Mouse (Mus musculus) MEL (cell line): ENCODE data around the gene Unc13b. TPM values are rescaled to one million over a fixed set of nuclear protein-coding genes. Genes with fewer than 3 reads are reported as not detected.

ENCODE experiments used
- DNase-seq: peaks from one replicate; pipeline ENCODE4 v3.0.0; 2011; ENCODE audit warnings: low read depth, low spot score
- H3K27ac ChIP-seq: 2 replicates; pipeline ENCODE4 v1.5.1; 2012; ENCODE audit warnings: low read depth, mild to moderate bottlenecking, control low read depth, low read length, moderate library complexity; ENCODE audit not compliant: control insufficient read depth
- H3K27me3 ChIP-seq, 2 experiments: fragments of 150-350 bp in 1 of 2; sonication (generic) in 1 of 2; 2 replicates each; pipeline ENCODE4 v1.6.1; 2012; ENCODE audit warnings: low read length in 2 of 2, mild to moderate bottlenecking in 2 of 2, improper control_type of control experiment in 1 of 2, moderate library complexity in 1 of 2; ENCODE audit not compliant: insufficient read depth in 2 of 2, control insufficient read depth in 1 of 2
- H3K36me3 ChIP-seq, 2 experiments: 2 replicates each; pipeline ENCODE4 v1.6.1; 2012 to 2014; ENCODE audit warnings: low read length in 2 of 2, improper control_type of control experiment in 1 of 2, inconsistent platforms in 1 of 2, mild to moderate bottlenecking in 1 of 2; ENCODE audit not compliant: insufficient read depth in 2 of 2, control insufficient read depth in 1 of 2
- H3K4me1 ChIP-seq, 2 experiments: fragments of 150-350 bp in 1 of 2; sonication (generic) in 1 of 2; 2 replicates each; pipeline ENCODE4 v1.6.1; 2012; ENCODE audit warnings: low read length in 2 of 2, improper control_type of control experiment in 1 of 2, mild to moderate bottlenecking in 1 of 2; ENCODE audit not compliant: insufficient read depth in 2 of 2, control insufficient read depth in 1 of 2
- H3K4me3 ChIP-seq, 2 experiments: fragments of 150-350 bp in 1 of 2; sonication (generic) in 1 of 2; 2 replicates each; pipeline ENCODE4 v1.5.1; 2012; ENCODE audit warnings: low read depth in 2 of 2, low read length in 2 of 2, mild to moderate bottlenecking in 2 of 2, moderate library complexity in 2 of 2, control low read depth in 1 of 2, improper control_type of control experiment in 1 of 2; ENCODE audit not compliant: control insufficient read depth in 1 of 2, insufficient read depth in 1 of 2
- H3K79me2 ChIP-seq: 2 replicates; pipeline ENCODE4 v1.6.1; 2012; ENCODE audit warnings: mild to moderate bottlenecking, low read length, moderate library complexity; ENCODE audit not compliant: control insufficient read depth, poor library complexity, insufficient read depth
- H3K9ac ChIP-seq: 2 replicates; pipeline ENCODE4 v1.6.1; 2012; ENCODE audit warnings: low read depth, mild to moderate bottlenecking, control low read depth, low read length, moderate library complexity; ENCODE audit not compliant: control insufficient read depth, poor library complexity, severe bottlenecking
- H3K9me3 ChIP-seq: fragments of 150-350 bp; sonication (generic); replicated peaks from 2 replicates; pipeline ENCODE4 v1.6.1; 2012; ENCODE audit warnings: mild to moderate bottlenecking, low read length, improper control_type of control experiment, moderate library complexity; ENCODE audit not compliant: insufficient read depth
- BHLHE40 ChIP-seq: IDR thresholded peaks from 2 replicates; pipeline ENCODE4 v1.6.1; 2012; ENCODE audit warnings: low read depth, mild to moderate bottlenecking, inconsistent platforms, low read length, improper control_type of control experiment, borderline replicate concordance
- CHD1 ChIP-seq: IDR thresholded peaks from 2 replicates; pipeline ENCODE4 v1.6.1; 2012; ENCODE audit warnings: low read depth, mild to moderate bottlenecking, inconsistent platforms, low read length, improper control_type of control experiment
- CHD2 ChIP-seq: IDR thresholded peaks from 2 replicates; pipeline ENCODE4 v1.6.1; 2011; ENCODE audit warnings: low read length, improper control_type of control experiment
- CTCF ChIP-seq, 3 experiments: IDR thresholded peaks in 2 of 3; conservative IDR thresholded peaks in 1 of 3; 2 replicates each; pipeline ENCODE4 v1.5.1; 2011 to 2012; ENCODE audit warnings: low read length in 3 of 3, low read depth in 2 of 3, mild to moderate bottlenecking in 2 of 3, improper control_type of control experiment in 1 of 3, inconsistent platforms in 1 of 3, mixed read lengths in 1 of 3, moderate library complexity in 1 of 3; ENCODE audit not compliant: control insufficient read depth in 1 of 3, insufficient read depth in 1 of 3, poor library complexity in 1 of 3, severe bottlenecking in 1 of 3
- E2F4 ChIP-seq: IDR thresholded peaks from 2 replicates; pipeline ENCODE4 v1.6.1; 2011; ENCODE audit warnings: low read depth, low read length, improper control_type of control experiment, borderline replicate concordance
- ELF1 ChIP-seq: IDR thresholded peaks from 2 replicates; pipeline ENCODE4 v1.6.1; 2014; ENCODE audit warnings: low read depth, mild to moderate bottlenecking, inconsistent platforms, low read length, improper control_type of control experiment, moderate library complexity
- EP300 ChIP-seq, 2 experiments: IDR thresholded peaks; 2 replicates each; pipeline ENCODE4 v1.6.1; 2011; ENCODE audit warnings: improper control_type of control experiment in 2 of 2, low read length in 2 of 2, low read depth in 1 of 2, mild to moderate bottlenecking in 1 of 2
- ETS1 ChIP-seq: IDR thresholded peaks from 2 replicates; pipeline ENCODE4 v1.6.1; 2012; ENCODE audit warnings: low read depth, mild to moderate bottlenecking, inconsistent platforms, low read length, improper control_type of control experiment, moderate library complexity
- GABPA ChIP-seq: IDR thresholded peaks from 2 replicates; pipeline ENCODE4 v1.6.1; 2012; ENCODE audit warnings: low read depth, mild to moderate bottlenecking, inconsistent platforms, low read length, improper control_type of control experiment, moderate library complexity
- GATA1 ChIP-seq: IDR thresholded peaks from 2 replicates; pipeline ENCODE4 v1.6.1; 2011; ENCODE audit warnings: low read depth, low read length, improper control_type of control experiment
- HCFC1 ChIP-seq: IDR thresholded peaks from 2 replicates; pipeline ENCODE4 v1.6.1; 2012; ENCODE audit warnings: low read depth, mild to moderate bottlenecking, inconsistent platforms, low read length, improper control_type of control experiment, moderate library complexity
- JUND ChIP-seq: IDR thresholded peaks from 2 replicates; pipeline ENCODE4 v1.6.1; 2011; ENCODE audit warnings: low read depth, mild to moderate bottlenecking, improper control_type of control experiment, low read length
- KAT2A ChIP-seq: conservative IDR thresholded peaks from 2 replicates; pipeline ENCODE4 v1.6.1; 2012; ENCODE audit warnings: low read depth, low read length, improper control_type of control experiment, inconsistent platforms
- MAFK ChIP-seq: IDR thresholded peaks from 2 replicates; pipeline ENCODE4 v1.6.1; 2011; ENCODE audit warnings: low read depth, mild to moderate bottlenecking, low read length, improper control_type of control experiment, borderline replicate concordance
- MAX ChIP-seq: IDR thresholded peaks from 2 replicates; pipeline ENCODE4 v1.6.1; 2011; ENCODE audit warnings: low read length, improper control_type of control experiment
- MAZ ChIP-seq: IDR thresholded peaks from 2 replicates; pipeline ENCODE4 v1.6.1; 2012; ENCODE audit warnings: low read depth, mild to moderate bottlenecking, inconsistent platforms, low read length, improper control_type of control experiment
- MEF2A ChIP-seq: IDR thresholded peaks from 2 replicates; pipeline ENCODE4 v1.6.1; 2014; ENCODE audit warnings: low read depth, mild to moderate bottlenecking, inconsistent platforms, low read length, improper control_type of control experiment; ENCODE audit not compliant: poor library complexity, insufficient replicate concordance, severe bottlenecking; ENCODE audit errors: extremely low read depth
- MXI1 ChIP-seq: IDR thresholded peaks from 2 replicates; pipeline ENCODE4 v1.6.1; 2011; ENCODE audit warnings: mild to moderate bottlenecking, low read depth, low read length, improper control_type of control experiment
- MYB ChIP-seq: IDR thresholded peaks from 2 replicates; pipeline ENCODE4 v1.6.1; 2011; ENCODE audit warnings: mild to moderate bottlenecking, low read depth, low read length, improper control_type of control experiment
- MYC ChIP-seq: IDR thresholded peaks from 2 replicates; pipeline ENCODE4 v1.6.1; 2011; ENCODE audit warnings: low read depth, mild to moderate bottlenecking, low read length, improper control_type of control experiment, moderate library complexity
- NELFE ChIP-seq: IDR thresholded peaks from 2 replicates; pipeline ENCODE4 v1.6.1; 2011; ENCODE audit warnings: low read depth, low read length, improper control_type of control experiment
- NRF1 ChIP-seq: IDR thresholded peaks from 2 replicates; pipeline ENCODE4 v1.6.1; 2014; ENCODE audit warnings: low read depth, mild to moderate bottlenecking, inconsistent platforms, low read length, improper control_type of control experiment, moderate library complexity; ENCODE audit not compliant: poor library complexity, insufficient read depth, severe bottlenecking
- POLR2A ChIP-seq, 2 experiments: IDR thresholded peaks; 2 replicates each; pipeline ENCODE4 v1.6.1; 2011 to 2012; ENCODE audit warnings: low read length in 2 of 2, mild to moderate bottlenecking in 2 of 2, control low read depth in 1 of 2, improper control_type of control experiment in 1 of 2, low read depth in 1 of 2, moderate library complexity in 1 of 2; ENCODE audit not compliant: control insufficient read depth in 1 of 2, insufficient read depth in 1 of 2, poor library complexity in 1 of 2
- POLR2AphosphoS2 ChIP-seq: IDR thresholded peaks from 2 replicates; pipeline ENCODE4 v1.6.1; 2011; ENCODE audit warnings: low read length, improper control_type of control experiment
- POLR2AphosphoS5 ChIP-seq: IDR thresholded peaks from 2 replicates; pipeline ENCODE4 v1.6.1; 2012; ENCODE audit warnings: low read depth, borderline replicate concordance, mild to moderate bottlenecking, inconsistent platforms, low read length, moderate library complexity, mixed read lengths
- RAD21 ChIP-seq: IDR thresholded peaks from 2 replicates; pipeline ENCODE4 v1.6.1; 2011; ENCODE audit warnings: mild to moderate bottlenecking, low read depth, low read length, improper control_type of control experiment
- SIN3A ChIP-seq: IDR thresholded peaks from 2 replicates; pipeline ENCODE4 v1.6.1; 2012; ENCODE audit warnings: low read length, improper control_type of control experiment, inconsistent platforms
- SMC3 ChIP-seq: IDR thresholded peaks from 2 replicates; pipeline ENCODE4 v1.6.1; 2011; ENCODE audit warnings: low read depth, low read length, improper control_type of control experiment
- TAL1 ChIP-seq: IDR thresholded peaks from 2 replicates; pipeline ENCODE4 v1.6.1; 2012; ENCODE audit warnings: mild to moderate bottlenecking, inconsistent platforms, low read length, moderate library complexity, mixed read lengths
- TBP ChIP-seq: IDR thresholded peaks from 2 replicates; pipeline ENCODE4 v1.8.0; 2011; ENCODE audit warnings: low read depth, low read length, improper control_type of control experiment
- TCF12 ChIP-seq: IDR thresholded peaks from 2 replicates; pipeline ENCODE4 v1.6.1; 2014; ENCODE audit warnings: low read depth, mild to moderate bottlenecking, inconsistent platforms, low read length, improper control_type of control experiment, moderate library complexity
- UBTF ChIP-seq: IDR thresholded peaks from 2 replicates; pipeline ENCODE4 v1.6.1; 2012; ENCODE audit warnings: low read depth, mild to moderate bottlenecking, inconsistent platforms, low read length, improper control_type of control experiment, moderate library complexity, borderline replicate concordance; ENCODE audit not compliant: insufficient read depth
- USF1 ChIP-seq: IDR thresholded peaks from 2 replicates; pipeline ENCODE4 v1.6.1; 2014; ENCODE audit warnings: low read depth, mild to moderate bottlenecking, inconsistent platforms, low read length, improper control_type of control experiment, moderate library complexity
- USF2 ChIP-seq, 2 experiments: IDR thresholded peaks; 2 replicates each; pipeline ENCODE4 v1.6.1; 2011 to 2012; ENCODE audit warnings: improper control_type of control experiment in 2 of 2, low read length in 2 of 2, borderline replicate concordance in 1 of 2, inconsistent platforms in 1 of 2, low read depth in 1 of 2, mild to moderate bottlenecking in 1 of 2; ENCODE audit not compliant: insufficient read depth in 1 of 2
- ZC3H11A ChIP-seq: IDR thresholded peaks from 2 replicates; pipeline ENCODE4 v1.6.1; 2012; ENCODE audit warnings: low read depth, mild to moderate bottlenecking, inconsistent platforms, low read length, improper control_type of control experiment
- ZKSCAN1 ChIP-seq: IDR thresholded peaks from 2 replicates; pipeline ENCODE4 v1.6.1; 2012; ENCODE audit warnings: low read depth, mild to moderate bottlenecking, inconsistent platforms, low read length, improper control_type of control experiment, moderate library complexity
- ZMIZ1 ChIP-seq: IDR thresholded peaks from 2 replicates; pipeline ENCODE4 v1.6.1; 2012; ENCODE audit warnings: low read depth, mild to moderate bottlenecking, inconsistent platforms, low read length, improper control_type of control experiment, moderate library complexity
- ZNF384 ChIP-seq: IDR thresholded peaks from 2 replicates; pipeline ENCODE4 v1.6.1; 2012; ENCODE audit warnings: low read depth, mild to moderate bottlenecking, inconsistent platforms, low read length, improper control_type of control experiment
- polyA plus RNA-seq, 2 experiments: library from polyadenylated mRNA; stranded (reverse) in 1 of 2; unstranded in 1 of 2; fragments of >175 nt in 1 of 2; fragments of >200 nt in 1 of 2; gene quantifications; 2 replicates each; pipeline versions ENCODE4 v1.2.1 to v1.2.4; 2012; ENCODE audit warnings: low replicate concordance in 2 of 2, low read depth in 1 of 2; ENCODE audit not compliant: insufficient read length in 2 of 2, insufficient read depth in 1 of 2, missing spikeins in 1 of 2
- total RNA-seq: library from RNA; depleted of rRNA; stranded (reverse); fragments of 300-350 nt; gene quantifications from 2 replicates; pipeline ENCODE4 v1.2.3, GENCODE M21; 2012

Unc13b gene
- total and polyA plus RNA-seq, 3 experiments: 5.4 to 9.6 TPM; not detected in 1

DNA sequence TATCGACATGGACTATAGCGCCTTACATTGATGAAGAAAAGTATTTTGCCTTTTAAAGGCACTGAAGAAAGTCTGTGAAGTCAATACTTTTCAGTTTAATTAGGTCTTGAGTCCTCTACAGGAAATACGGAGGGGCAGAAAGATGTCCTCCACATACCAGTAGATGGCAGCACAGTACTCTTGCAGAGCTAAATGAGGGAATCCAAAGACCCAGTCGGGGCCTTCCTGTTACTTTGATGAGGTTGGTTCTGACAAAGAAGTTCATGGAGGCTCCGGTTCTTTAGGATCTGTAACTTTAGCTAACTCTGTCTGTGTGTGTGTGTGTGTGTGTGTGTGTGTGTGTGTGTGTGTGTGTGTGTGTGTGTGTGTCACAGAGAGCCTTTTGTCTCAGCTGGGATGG is 11.5 kb upstream of the Unc13b start:
- Histone ChIP-seq H3K9me3 (no peaks in the 10 kb centered on the region), H3K36me3 (peaks cover 0 to 9% of the 10 kb centered on the region in 2 experiments; a peak in 2 of 4 replicates), H3K27ac (no peak overlapping the region), H3K4me1 (peaks cover 5 to 24% of the 10 kb centered on the region in 2 experiments), H3K9ac (peak overlapping the region; percentile 63), H3K27me3 (no peaks in the 10 kb centered on the region), H3K79me2 (no peaks in the 10 kb centered on the region), H3K4me3 (peak overlapping the region; percentile 56 to 62)
- peak; percentile 94 for DNase-seq
- TF ChIP-seq MAFK: no peak
- peak; percentile 63 to 94 (median 88) for TF ChIP-seq CTCF (IDR thresholded peaks at IDR 0.05 in 2 of 3, conservative IDR thresholded peaks at IDR 0.05 in 1 of 3; ENCODE audit: control insufficient read depth in 1 of 3, insufficient read depth in 1 of 3, low read depth in 2 of 3, low read length in 3 of 3, poor library complexity in 1 of 3, severe bottlenecking in 1 of 3)
- TF ChIP-seq EP300 (IDR thresholded peaks at IDR 0.05; ENCODE audit: low read depth in 1 of 2, low read length in 2 of 2): no peak
- no peak for TF ChIP-seq MAZ
- no peak for TF ChIP-seq MYB
- TF ChIP-seq SIN3A: peak; percentile 82
- TF ChIP-seq BHLHE40: no peak
- TF ChIP-seq NELFE: no peak
- TF ChIP-seq HCFC1: peak; percentile 61; the same call in 1 of the 2 replicates
- TF ChIP-seq E2F4: no peak
- no peak for TF ChIP-seq GABPA
- TF ChIP-seq USF2 (IDR thresholded peaks at IDR 0.05; ENCODE audit: borderline replicate concordance in 1 of 2, insufficient read depth in 1 of 2, low read depth in 1 of 2, low read length in 2 of 2): no peak
- TF ChIP-seq POLR2AphosphoS2: no peak
- no peak for TF ChIP-seq ZMIZ1
- TF ChIP-seq JUND: no peak
- TF ChIP-seq TBP: 0 out of 2 replicates have a peak, but pooled peaks have one; percentile 32
- no peak for TF ChIP-seq CHD2
- peak; percentile 69 for TF ChIP-seq SMC3
- no peak for TF ChIP-seq NRF1
- no peak for TF ChIP-seq MEF2A
- no peak for TF ChIP-seq ZNF384
- TF ChIP-seq TAL1: no peak
- TF ChIP-seq ETS1: no peak
- TF ChIP-seq USF1: no peak
- TF ChIP-seq CHD1: no peak
- TF ChIP-seq ZKSCAN1: no peak
- 0 out of 2 replicates have a peak, but pooled peaks have one; percentile 37 for TF ChIP-seq TCF12
- no peak for TF ChIP-seq KAT2A
- no peak for TF ChIP-seq UBTF
- no peak for TF ChIP-seq MAX
- no peak for TF ChIP-seq POLR2AphosphoS5
- TF ChIP-seq MXI1: peak; percentile 39; the same call in 1 of the 2 replicates
- no peak for TF ChIP-seq MYC
- peak; percentile 36; the same call in 1 of the 2 replicates for TF ChIP-seq ELF1
- no peak for TF ChIP-seq GATA1
- peak; percentile 90 for TF ChIP-seq RAD21
- TF ChIP-seq ZC3H11A: peak; percentile 53; the same call in 1 of the 2 replicates
- no peak for TF ChIP-seq POLR2A (IDR thresholded peaks at IDR 0.05; ENCODE audit: control insufficient read depth in 1 of 2, insufficient read depth in 1 of 2, low read depth in 1 of 2, low read length in 2 of 2, poor library complexity in 1 of 2)
